Mouse (Mus musculus) neural tube, embryonic 14.5 days (tissue): ENCODE data around the gene Lancl1. TPM values are rescaled to one million over a fixed set of nuclear protein-coding genes. Genes with fewer than 3 reads are reported as not detected.

ENCODE experiments used
- ATAC-seq: fragments of 200-750 bp; cut with Nextera tagmentation; 2 replicates; pipeline ENCODE4 v1.8.0; 2017; ENCODE audit warnings: low read depth, mild to moderate bottlenecking, moderate TSS enrichment, moderate library complexity
- H3K27ac ChIP-seq: fragments of 300-500 bp; sonication (generic); 2 replicates; pipeline ENCODE4 v1.5.1; 2014; ENCODE audit warnings: low read depth, mild to moderate bottlenecking, control low read depth, low read length, moderate library complexity, mixed read lengths
- H3K27me3 ChIP-seq: fragments of 300-500 bp; sonication (generic); 2 replicates; pipeline ENCODE4 v1.6.1; 2014; ENCODE audit warnings: low read length; ENCODE audit not compliant: control insufficient read depth, insufficient read depth
- H3K36me3 ChIP-seq: fragments of 300-500 bp; sonication (generic); 2 replicates; pipeline ENCODE4 v1.6.1; 2014; ENCODE audit warnings: low read length, mixed read lengths; ENCODE audit not compliant: control insufficient read depth, insufficient read depth
- H3K4me1 ChIP-seq: fragments of 300-500 bp; sonication (generic); 2 replicates; pipeline ENCODE4 v1.6.1; 2014; ENCODE audit warnings: low read length; ENCODE audit not compliant: control insufficient read depth, insufficient read depth
- H3K4me2 ChIP-seq: fragments of 300-500 bp; sonication (generic); 2 replicates; pipeline ENCODE4 v1.6.1; 2014; ENCODE audit warnings: mild to moderate bottlenecking, low read depth, low read length, control low read depth
- H3K4me3 ChIP-seq: fragments of 300-500 bp; sonication (generic); 2 replicates; pipeline ENCODE4 v1.5.1; 2014; ENCODE audit warnings: low read depth, low read length, control low read depth, mixed read lengths
- H3K9ac ChIP-seq: fragments of 300-500 bp; sonication (generic); replicated peaks from 2 replicates; pipeline ENCODE4 v1.6.1; 2014; ENCODE audit warnings: low read depth, mild to moderate bottlenecking, control low read depth, low read length, mixed read lengths
- H3K9me3 ChIP-seq: fragments of 300-500 bp; sonication (generic); 2 replicates; pipeline ENCODE4 v1.6.1; 2016; ENCODE audit warnings: low read length; ENCODE audit not compliant: control insufficient read depth
- WGBS: fragments of 180-500 bp; shearing (Covaris S2); extraction: QIAGEN DNeasy Blood & Tissue Kit; methylation state at CpG from one replicate; pipeline ENCODE4 v1.1.7; 2014; 5-methylcytosine and 5-hydroxymethylcytosine counted together
- polyA plus RNA-seq: library from polyadenylated mRNA; unstranded; fragments of >200 nt; fragmentation: Nextera tagmentation; extraction: Ambion mirVana; gene quantifications from 2 replicates; pipeline ENCODE4 v1.2.1, GENCODE M21; 2014

Lancl1 gene
- 194 and 225 TPM in 2 replicates for polyA plus RNA-seq

DNA sequence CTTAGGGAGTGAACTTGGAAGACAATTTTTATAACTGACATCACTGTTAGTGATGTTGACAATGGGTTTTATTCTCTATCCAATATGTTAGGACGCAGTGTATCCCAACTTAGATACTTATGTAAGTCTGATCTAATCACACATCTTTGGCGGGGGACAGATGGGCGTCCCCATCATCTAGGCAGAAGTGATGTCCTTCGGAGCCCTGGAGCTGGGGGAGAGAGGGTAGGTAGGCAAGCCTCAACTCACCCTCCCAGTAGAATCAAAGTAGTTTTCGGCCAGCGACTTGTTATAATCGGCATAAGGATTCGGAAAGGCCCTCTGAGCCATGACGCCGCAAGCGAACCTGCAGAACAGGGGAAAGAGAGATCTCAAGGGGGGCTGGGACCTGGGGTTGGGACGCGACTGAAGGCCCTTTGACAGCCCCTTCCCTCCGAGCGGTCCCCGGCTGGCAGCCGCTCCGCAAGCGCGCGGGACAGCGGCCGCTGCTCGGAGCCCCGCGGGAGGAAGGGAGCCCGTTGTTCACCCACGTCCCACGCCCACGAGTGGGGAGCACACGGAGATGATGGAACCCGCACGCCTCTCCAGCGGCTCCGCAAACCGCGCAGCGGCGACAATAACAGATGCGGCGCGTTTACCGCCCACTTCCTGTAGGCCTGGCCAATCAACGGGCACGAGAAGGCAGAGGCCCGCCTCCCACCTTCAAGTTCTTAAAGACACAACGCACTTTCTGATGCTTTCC lies at the start of gene Lancl1:
Gene Lancl1, minus strand, starts transcription at position 627 of the 742 bp plus-strand sequence.
- peak within 1 kb of the TSS; percentile 68 for H3K9ac ChIP-seq
- under 1% methylated on average over 47 of the region's 47 CpGs for WGBS
- peak within 1 kb of the TSS; percentile 92 for H3K4me3 ChIP-seq
- H3K36me3 ChIP-seq = peaks cover 6% of the 10 kb centered on the region
- H3K27me3 ChIP-seq = no peaks in the 10 kb centered on the region
- ATAC-seq = peak; percentile 98
- H3K9me3 ChIP-seq = no peaks in the 10 kb centered on the region
- H3K4me1 ChIP-seq = peaks cover 5% of the 10 kb centered on the region; the same call in 1 of the 2 replicates
- 0 out of 2 replicates have a peak within 1 kb of the TSS, but pooled peaks have one; percentile 34 for H3K27ac ChIP-seq
- peak within 1 kb of the TSS; percentile 86 for H3K4me2 ChIP-seq

DNA sequence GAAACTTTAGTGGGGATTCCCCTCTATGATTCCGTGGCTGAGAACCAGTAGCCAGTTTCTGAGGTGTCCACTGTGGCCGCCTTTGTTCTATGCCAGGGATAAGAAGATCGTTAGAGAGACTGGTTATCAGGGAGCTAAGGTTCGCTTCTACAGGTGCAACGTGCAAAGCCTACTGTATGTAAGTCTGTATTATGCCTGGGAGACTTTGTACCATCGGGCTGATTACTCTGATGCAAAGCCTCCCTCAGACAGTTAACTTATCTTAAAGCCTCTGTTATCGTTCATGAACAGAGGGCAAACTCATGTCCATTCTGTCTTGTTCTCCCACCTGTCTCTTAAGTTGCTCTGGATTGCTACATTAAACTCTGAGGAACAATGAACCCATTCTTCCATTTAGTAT lies 40.5 kb upstream of the Lancl1 start:
- ATAC-seq = no peak
- H3K9me3 ChIP-seq = no peaks in the 10 kb centered on the region
- no peak overlapping the region for H3K4me3 ChIP-seq
- 91% methylated on average over 7 of the region's 7 CpGs for WGBS
- H3K27me3 ChIP-seq = no peaks in the 10 kb centered on the region
- no peak overlapping the region for H3K27ac ChIP-seq
- H3K4me2 ChIP-seq = no peak overlapping the region
- H3K9ac ChIP-seq = no peak overlapping the region
- no peaks in the 10 kb centered on the region for H3K4me1 ChIP-seq
- no peaks in the 10 kb centered on the region for H3K36me3 ChIP-seq

DNA sequence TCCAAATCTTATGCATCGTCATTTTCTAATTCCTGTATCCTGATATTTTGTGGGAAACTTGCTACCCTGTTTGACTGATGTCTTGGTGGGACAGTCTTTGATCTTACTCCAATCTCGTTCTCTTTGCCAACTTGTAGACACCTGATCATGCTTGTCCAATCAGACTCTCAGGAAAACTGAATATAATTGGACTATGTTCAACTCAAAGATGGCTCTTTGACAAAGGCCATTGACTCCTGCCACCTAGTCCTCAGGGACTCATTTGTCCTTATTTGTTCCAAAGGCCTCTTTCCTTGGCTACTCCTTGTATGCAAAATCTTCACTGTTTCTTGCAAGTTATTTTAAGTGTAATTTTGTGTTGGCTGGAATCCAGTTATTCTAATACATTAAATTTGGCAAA lies 40.0 kb upstream of the Lancl1 start:
- no peak overlapping the region for H3K4me3 ChIP-seq
- WGBS = 84% methylated on average over 2 of the region's 2 CpGs
- no peaks in the 10 kb centered on the region for H3K9me3 ChIP-seq
- H3K27me3 ChIP-seq = no peaks in the 10 kb centered on the region
- no peaks in the 10 kb centered on the region for H3K4me1 ChIP-seq
- no peak overlapping the region for H3K27ac ChIP-seq
- ATAC-seq = no peak
- no peak overlapping the region for H3K9ac ChIP-seq
- H3K4me2 ChIP-seq = no peak overlapping the region
- no peaks in the 10 kb centered on the region for H3K36me3 ChIP-seq

DNA sequence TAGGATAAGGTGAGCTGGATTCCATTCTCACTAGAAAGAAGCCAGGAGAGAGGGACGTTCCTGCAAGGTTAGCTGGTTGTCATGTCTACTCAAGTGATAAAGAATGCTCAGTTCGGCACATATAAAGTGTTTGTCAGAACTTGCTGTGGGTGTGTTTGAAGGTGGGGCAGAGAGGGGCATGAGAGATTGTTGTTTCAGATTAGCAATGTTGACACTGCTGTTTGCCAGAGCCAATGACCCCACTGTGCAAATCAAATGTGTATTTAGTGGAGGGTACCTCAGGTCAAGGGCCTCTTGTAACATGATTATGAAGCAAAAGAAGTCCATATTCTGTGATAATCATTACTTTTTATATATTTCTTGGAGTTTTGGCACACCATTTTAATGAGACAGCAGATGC lies 39.1 kb upstream of the Lancl1 start:
- Histone ChIP-seq H3K27ac (no peak overlapping the region), H3K9me3 (no peaks in the 10 kb centered on the region), H3K4me2 (no peak overlapping the region), H3K9ac (no peak overlapping the region), H3K36me3 (no peaks in the 10 kb centered on the region), H3K4me1 (no peaks in the 10 kb centered on the region), H3K27me3 (no peaks in the 10 kb centered on the region), H3K4me3 (no peak overlapping the region)
- WGBS = 84% methylated on average over 2 of the region's 2 CpGs
- ATAC-seq = no peak

DNA sequence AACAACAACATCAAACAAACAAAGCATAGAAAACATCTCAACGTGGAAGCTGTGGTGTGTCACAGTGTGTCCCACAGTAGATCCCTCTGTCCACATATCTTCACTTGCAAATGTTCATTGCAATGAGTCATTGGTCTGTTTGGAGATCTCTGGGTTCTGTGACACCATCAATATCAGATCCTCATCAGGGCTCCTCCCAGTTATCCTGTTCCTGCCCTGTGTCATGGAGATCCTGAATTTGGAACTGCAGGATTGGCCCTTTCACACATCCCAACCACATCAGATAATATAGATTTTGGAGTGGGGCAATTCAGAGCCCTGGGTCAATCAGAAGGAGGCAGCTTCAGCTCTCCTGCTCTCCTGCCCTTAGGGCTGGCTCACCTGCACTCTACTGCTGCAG lies 28.9 kb upstream of the Lancl1 start:
- no peak overlapping the region for H3K4me3 ChIP-seq
- H3K27ac ChIP-seq = no peak overlapping the region
- WGBS = 78% methylated on average over 1 of the region's 1 CpGs
- ATAC-seq = no peak
- H3K36me3 ChIP-seq = no peaks in the 10 kb centered on the region
- no peak overlapping the region for H3K4me2 ChIP-seq
- no peaks in the 10 kb centered on the region for H3K4me1 ChIP-seq
- no peaks in the 10 kb centered on the region for H3K27me3 ChIP-seq
- H3K9ac ChIP-seq = no peak overlapping the region
- H3K9me3 ChIP-seq = no peaks in the 10 kb centered on the region

DNA sequence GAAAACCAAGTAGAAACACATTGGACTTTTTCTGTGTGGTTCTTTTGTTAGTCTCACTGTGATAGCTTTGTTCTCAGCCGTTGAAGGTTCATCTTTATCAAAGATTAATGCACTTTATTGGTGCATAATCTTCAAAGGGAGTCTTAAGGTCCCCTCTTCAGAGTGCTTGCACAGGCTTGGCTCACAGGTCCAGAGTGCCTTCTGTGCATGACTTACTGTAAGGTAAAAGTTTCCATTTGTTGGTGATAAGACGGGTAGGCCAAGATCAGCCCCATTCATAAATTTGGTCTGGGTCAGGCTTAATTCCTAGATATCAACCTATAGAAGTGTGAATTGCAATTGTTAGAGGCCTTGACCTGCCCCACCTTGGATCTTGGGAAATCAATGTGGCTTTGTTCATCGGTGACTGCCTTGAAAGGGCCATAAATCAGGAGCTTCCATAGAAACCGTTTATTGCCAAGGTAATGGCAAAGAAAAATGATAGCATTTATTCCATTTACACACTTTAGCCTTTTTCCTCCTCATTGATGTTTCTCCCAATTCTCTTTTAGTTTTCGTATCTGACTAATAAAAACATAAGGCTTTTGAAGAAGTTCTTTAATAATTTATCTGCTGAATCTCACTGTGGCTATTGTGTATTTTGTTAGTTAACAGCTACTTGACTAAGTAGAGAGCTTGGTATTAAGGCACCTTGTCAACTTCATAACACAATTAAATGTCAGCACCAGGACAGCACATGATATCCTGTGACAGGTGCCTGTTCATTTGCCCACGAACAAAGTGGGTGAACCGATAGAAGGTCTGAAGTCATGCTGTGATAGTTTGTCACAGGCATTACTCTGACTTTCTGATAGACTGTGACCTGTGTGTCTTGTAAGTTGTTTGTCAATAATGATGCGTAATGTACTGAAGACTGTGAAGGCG lies 26.9 kb upstream of the Lancl1 start:
- Histone ChIP-seq H3K9ac (no peak overlapping the region), H3K4me1 (no peaks in the 10 kb centered on the region), H3K27me3 (no peaks in the 10 kb centered on the region), H3K4me2 (no peak overlapping the region), H3K27ac (no peak overlapping the region), H3K4me3 (no peak overlapping the region), H3K36me3 (no peaks in the 10 kb centered on the region), H3K9me3 (no peaks in the 10 kb centered on the region)
- WGBS = 52% methylated on average over 9 of the region's 9 CpGs
- ATAC-seq = no peak

DNA sequence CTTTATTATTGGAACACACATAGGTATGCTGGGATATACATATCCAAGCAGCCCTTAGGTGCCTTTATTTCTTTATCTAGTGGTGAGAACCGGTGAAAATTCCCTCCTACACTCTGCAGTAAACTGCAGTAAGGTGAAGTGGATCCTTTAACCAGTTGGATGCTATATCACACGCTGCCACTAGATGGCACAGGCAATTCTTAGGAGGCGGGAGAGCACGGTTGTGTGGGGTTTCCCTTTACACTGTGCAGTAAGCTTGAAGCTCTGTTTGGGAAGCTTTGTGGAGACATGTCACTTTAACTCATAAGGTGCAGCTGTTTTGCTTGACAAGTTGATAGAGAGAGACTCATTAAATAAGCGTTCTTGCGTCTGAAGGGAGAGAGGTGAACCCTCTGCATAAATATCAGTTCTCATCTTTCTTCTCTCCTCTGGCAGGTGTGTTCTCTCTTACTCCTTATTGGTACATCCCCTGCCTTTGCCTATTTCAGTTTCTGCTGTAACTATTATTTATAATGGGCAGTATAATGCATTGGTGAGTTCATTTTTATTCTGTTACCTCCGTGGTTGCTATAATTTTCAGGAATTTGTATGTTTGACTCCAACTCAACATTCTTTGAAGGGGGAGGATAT lies 22.9 kb upstream of the Lancl1 start:
- no peaks in the 10 kb centered on the region for H3K4me1 ChIP-seq
- WGBS = 7% methylated on average over 7 of the region's 7 CpGs
- no peak overlapping the region for H3K27ac ChIP-seq

DNA sequence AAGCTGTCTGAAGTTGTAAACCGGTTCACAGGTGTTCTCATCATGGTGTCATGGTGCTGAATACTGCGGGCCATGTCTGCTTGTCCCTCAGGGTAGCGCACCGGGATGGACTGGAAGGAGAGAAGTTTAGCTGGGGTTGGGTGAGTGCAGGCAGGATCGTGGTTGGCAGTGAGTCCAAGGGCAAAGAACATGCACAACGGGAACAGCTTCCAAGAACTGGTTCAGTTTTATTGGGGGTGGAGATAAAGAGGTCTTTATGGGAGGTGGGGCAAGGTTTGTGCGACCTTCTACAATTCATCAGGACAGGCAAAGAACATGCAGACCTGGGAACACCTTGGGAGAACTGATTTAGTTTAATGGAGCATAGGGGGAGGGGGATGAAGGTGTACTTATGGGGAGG lies 17.1 kb upstream of the Lancl1 start:
- no peaks in the 10 kb centered on the region for H3K9me3 ChIP-seq
- H3K27me3 ChIP-seq = no peaks in the 10 kb centered on the region
- ATAC-seq = no peak
- no peak overlapping the region for H3K4me2 ChIP-seq
- no peak overlapping the region for H3K27ac ChIP-seq
- no peaks in the 10 kb centered on the region for H3K4me1 ChIP-seq
- no peaks in the 10 kb centered on the region for H3K36me3 ChIP-seq
- no peak overlapping the region for H3K9ac ChIP-seq
- no peak overlapping the region for H3K4me3 ChIP-seq
- WGBS = 87% methylated on average over 7 of the region's 7 CpGs

More for the DNA sequence above, 22.9 kb upstream of the Lancl1 start:
- H3K4me2 ChIP-seq = no peak overlapping the region
- H3K9me3 ChIP-seq = no peaks in the 10 kb centered on the region
- no peak overlapping the region for H3K4me3 ChIP-seq
- H3K9ac ChIP-seq = no peak overlapping the region
- ATAC-seq = peak; percentile 93
- no peaks in the 10 kb centered on the region for H3K27me3 ChIP-seq
- no peaks in the 10 kb centered on the region for H3K36me3 ChIP-seq
